Mouse (Mus musculus): ENCODE data around the gene Arl2. TPM values are rescaled to one million over a fixed set of nuclear protein-coding genes. Genes with fewer than 3 reads are reported as not detected.
"Not testable (repeated sequence)": the region's sequence is repeated elsewhere in the genome, so short reads cannot be mapped to it uniquely, and the experiment has no call there.

Gene Arl2
- 123 and 135 TPM in 2 replicates for polyA plus RNA-seq (2012; rRNA removed)

GRCm38 (mm10) chr19:6141394-6141749 is at the start of gene Arl2:
Arl2 (minus strand) TSS chr19:6141548.
- DNase-seq (ENCODE audit: extremely low spot score in 1 of 2, low spot score in 1 of 2) = peak; percentile 74 to 90

GRCm38 (mm10) chr19:6184131-6184530 is 42.8 kb upstream of the Arl2 start, which contains the start of gene Majin:
Majin (plus strand) TSS chr19:6184388.
- no peak for DNase-seq (ENCODE audit: extremely low spot score in 1 of 2, low spot score in 1 of 2)

- peak in 1 of 2 experiments; percentile 13 for DNase-seq (ENCODE audit: extremely low spot score in 1 of 2, low spot score in 1 of 2)
Measured at GRCm38 (mm10) chr19:6182534-6182933, 41.2 kb upstream of the Arl2 start.

GRCm38 (mm10) chr19:6181629-6182028 is 40.3 kb upstream of the Arl2 start:
- DNase-seq (ENCODE audit: extremely low spot score in 1 of 2, low spot score in 1 of 2) = no peak

GRCm38 (mm10) chr19:6178775-6179174 is 37.4 kb upstream of the Arl2 start:
- no peak for DNase-seq (ENCODE audit: extremely low spot score in 1 of 2, low spot score in 1 of 2)

- DNase-seq (ENCODE audit: extremely low spot score in 1 of 2, low spot score in 1 of 2) = no peak
Measured at GRCm38 (mm10) chr19:6174771-6175170, 33.4 kb upstream of the Arl2 start.

- no peak for DNase-seq (ENCODE audit: extremely low spot score in 1 of 2, low spot score in 1 of 2)
Measured at GRCm38 (mm10) chr19:6171215-6171614, 29.9 kb upstream of the Arl2 start.

- no peak for DNase-seq (ENCODE audit: extremely low spot score in 1 of 2, low spot score in 1 of 2)
Measured at GRCm38 (mm10) chr19:6166750-6167149, 25.4 kb upstream of the Arl2 start.

- DNase-seq (ENCODE audit: extremely low spot score in 1 of 2, low spot score in 1 of 2) = no peak
Measured at GRCm38 (mm10) chr19:6163872-6164547, 22.7 kb upstream of the Arl2 start.

GRCm38 (mm10) chr19:6157220-6157619 is 15.9 kb upstream of the Arl2 start:
- DNase-seq (ENCODE audit: extremely low spot score in 1 of 2, low spot score in 1 of 2) = no peak

GRCm38 (mm10) chr19:6156372-6156771 is 15.0 kb upstream of the Arl2 start:
- DNase-seq (ENCODE audit: extremely low spot score in 1 of 2, low spot score in 1 of 2) = no peak

GRCm38 (mm10) chr19:6155174-6155573 is 13.8 kb upstream of the Arl2 start:
- DNase-seq (ENCODE audit: extremely low spot score in 1 of 2, low spot score in 1 of 2) = no peak

GRCm38 (mm10) chr19:6144842-6145241 is 3.5 kb upstream of the Arl2 start:
- DNase-seq (ENCODE audit: extremely low spot score in 1 of 2, low spot score in 1 of 2) = no peak

GRCm38 (mm10) chr19:6140678-6141393 is 512 bp downstream of the Arl2 start, which contains the start of gene Batf2:
Batf2 (plus strand) TSS chr19:6140983.
- peak; percentile 77 to 93 for DNase-seq (ENCODE audit: extremely low spot score in 1 of 2, low spot score in 1 of 2)

GRCm38 (mm10) chr19:6140374-6140677 is 1.0 kb downstream of the Arl2 start:
- no peak for DNase-seq (ENCODE audit: extremely low spot score in 1 of 2, low spot score in 1 of 2)

- DNase-seq (ENCODE audit: extremely low spot score in 1 of 2, low spot score in 1 of 2) = no peak
Measured at GRCm38 (mm10) chr19:6139701-6140100, 1.6 kb downstream of the Arl2 start.

GRCm38 (mm10) chr19:6136397-6136796 is 5.0 kb downstream of the Arl2 start:
- DNase-seq (ENCODE audit: extremely low spot score in 1 of 2, low spot score in 1 of 2) = no peak

GRCm38 (mm10) chr19:6133197-6133596 is 8.2 kb downstream of the Arl2 start:
- DNase-seq (ENCODE audit: extremely low spot score in 1 of 2, low spot score in 1 of 2) = not testable (repeated sequence)

GRCm38 (mm10) chr19:6132171-6132827 is 9.0 kb downstream of the Arl2 start:
- no peak for DNase-seq (ENCODE audit: extremely low spot score in 1 of 2, low spot score in 1 of 2)

- DNase-seq (ENCODE audit: extremely low spot score in 1 of 2, low spot score in 1 of 2) = not testable (repeated sequence)
Measured at GRCm38 (mm10) chr19:6130414-6131128, 10.8 kb downstream of the Arl2 start.

GRCm38 (mm10) chr19:6127760-6128341 is 13.5 kb downstream of the Arl2 start, which contains the start of gene Snx15:
Snx15 (minus strand) TSS chr19:6128304.
- DNase-seq (ENCODE audit: extremely low spot score in 1 of 2, low spot score in 1 of 2) = peak; percentile 95 to 97

All from frontal cortex, adult 2 months (tissue).